Mouse (Mus musculus) A20 (cell line): ENCODE data around the gene Tmem253.
A peak's percentile ranks its signal among the peaks of the same experiment; 100 is the strongest.

Source experiments
- DNase-seq: peaks from one replicate; pipeline ENCODE4 v3.0.0-alpha.2; 2011; ENCODE audit warnings: low read depth, low spot score

Tmem253 gene

DNA sequence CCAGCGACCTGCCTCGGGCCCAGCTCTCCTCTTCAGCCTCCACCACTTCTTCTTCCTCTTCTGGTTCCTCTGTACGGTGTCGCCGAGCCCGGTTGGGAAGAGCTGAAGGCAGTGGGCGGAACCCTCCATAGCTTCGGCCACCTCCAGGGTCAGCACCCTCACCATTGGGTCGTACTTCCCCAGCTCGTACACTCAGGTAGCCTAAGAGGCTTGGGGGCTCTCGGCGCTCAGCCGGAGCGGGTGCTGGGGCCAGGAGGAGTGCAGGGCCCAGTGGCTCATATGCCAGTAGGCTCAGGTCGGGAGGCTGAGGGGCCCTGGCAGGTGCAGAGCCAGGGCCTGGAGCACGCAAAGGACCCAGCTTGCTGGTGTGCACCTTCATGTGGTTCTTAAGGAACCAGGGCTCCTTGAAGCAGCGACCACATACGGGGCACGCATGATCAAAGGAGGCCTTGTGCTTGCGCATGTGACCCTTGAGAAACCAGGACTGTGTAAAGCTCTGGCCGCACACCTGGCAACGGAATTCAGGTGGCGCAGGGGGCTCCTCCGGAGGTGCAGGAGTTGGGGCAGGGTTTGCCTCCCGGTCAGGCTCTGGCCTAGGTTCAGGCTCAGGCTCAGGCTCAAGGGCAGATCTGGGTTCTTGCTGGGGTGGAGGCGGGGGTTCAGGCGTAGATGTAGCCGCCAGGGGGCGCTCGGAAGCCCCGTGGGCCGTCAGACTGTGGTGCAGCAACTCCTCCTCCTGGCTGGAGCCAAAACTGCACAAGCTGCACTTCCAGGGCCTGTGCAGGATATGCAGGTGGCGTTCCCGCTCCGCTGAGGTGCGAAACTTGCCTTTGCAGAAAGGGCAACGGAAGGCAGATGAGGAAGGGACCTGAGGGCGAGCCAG is 6.9 kb upstream of the Tmem253 start:
- peak; percentile 86 for DNase-seq

DNA sequence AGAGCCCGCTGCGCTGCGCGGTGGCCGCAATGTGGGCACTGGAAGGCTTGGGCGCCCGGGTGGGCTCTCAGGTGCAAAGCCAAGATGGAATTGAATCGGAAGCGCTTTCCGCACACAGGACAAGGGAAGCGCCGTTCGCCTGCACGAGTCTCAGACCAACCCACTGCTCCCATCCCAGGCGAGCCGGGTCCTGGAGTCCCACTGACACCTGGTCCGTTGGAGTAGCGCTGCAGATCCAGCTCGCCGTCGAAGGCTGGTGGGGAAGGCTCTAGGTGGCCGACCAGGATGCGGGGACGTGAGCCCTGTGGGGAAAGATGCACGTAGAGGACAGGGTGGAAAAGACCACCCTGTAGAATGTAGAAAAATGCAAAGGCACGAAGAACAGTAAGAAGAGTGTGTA is 6.1 kb upstream of the Tmem253 start:
- no peak for DNase-seq

DNA sequence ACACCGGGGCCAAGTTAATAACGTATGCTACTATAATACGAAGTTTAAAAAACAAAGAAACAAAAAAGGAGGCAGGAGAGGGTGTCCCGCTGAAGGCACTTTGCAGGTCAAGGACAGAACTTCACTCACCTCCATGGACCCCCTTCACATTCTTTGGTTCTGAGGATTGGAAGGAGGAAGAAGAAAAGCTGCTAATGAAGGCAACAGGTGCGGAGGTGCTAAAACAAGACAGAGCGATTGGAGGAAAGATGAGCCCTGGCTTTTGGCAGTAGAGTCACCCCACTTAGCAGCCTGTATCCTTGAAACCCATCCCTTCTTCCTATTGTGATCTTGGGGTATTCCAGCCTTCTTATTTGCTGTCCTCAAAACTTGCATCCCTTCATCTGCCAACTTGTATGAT is 5.6 kb upstream of the Tmem253 start:
- no peak for DNase-seq

DNA sequence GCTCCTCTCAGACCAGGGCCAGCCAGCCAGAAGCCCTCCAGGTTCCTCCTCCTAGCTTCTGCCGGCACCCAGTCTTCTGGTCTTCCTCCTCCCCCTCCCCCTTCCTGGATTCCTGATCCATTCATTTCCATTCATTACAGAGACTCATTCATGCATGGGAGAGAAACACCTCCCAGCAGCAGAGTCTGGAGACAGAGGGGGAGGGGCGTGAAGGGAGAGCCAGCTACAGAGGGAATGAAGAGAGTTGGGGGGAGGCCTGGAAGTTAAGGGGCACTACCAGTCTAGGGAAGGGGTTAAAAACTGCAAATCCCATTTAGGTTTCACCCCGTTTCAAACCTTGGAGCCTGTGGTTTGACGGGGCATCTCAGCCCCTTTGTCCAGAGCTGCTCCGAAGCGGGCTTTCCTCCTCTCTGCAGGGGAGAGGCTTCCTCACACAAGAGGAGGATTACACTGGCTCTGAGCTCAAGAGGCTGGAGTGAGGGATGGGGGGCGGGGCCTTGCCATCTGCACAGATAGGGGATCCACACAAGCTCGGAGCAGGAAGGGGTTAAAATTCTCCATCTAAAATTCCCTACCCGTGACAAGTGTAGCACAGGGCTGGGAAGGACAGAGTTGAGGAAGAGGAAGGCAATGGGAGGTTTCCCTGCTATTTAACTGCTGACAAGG is 4.9 kb upstream of the Tmem253 start:
- no peak for DNase-seq

DNA sequence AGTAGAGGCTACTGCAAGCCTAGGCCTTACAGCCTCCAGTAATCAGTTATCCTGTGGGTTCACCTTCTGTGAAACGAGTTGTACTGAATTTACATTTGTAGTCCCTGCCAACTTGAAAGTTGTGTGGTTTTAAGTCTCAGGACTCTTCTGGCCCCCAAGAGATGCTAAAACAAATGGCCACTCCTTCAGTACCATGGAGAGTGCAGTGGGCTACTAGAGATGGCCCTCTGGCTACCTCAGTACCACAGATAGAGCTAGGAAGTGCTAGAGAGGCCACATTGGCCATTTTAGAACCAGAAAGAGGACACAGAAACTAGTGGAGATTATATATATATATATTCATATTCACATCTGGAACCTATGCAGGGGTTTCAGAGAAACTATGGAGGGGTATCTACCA is 3.8 kb upstream of the Tmem253 start:
- DNase-seq: no peak

DNA sequence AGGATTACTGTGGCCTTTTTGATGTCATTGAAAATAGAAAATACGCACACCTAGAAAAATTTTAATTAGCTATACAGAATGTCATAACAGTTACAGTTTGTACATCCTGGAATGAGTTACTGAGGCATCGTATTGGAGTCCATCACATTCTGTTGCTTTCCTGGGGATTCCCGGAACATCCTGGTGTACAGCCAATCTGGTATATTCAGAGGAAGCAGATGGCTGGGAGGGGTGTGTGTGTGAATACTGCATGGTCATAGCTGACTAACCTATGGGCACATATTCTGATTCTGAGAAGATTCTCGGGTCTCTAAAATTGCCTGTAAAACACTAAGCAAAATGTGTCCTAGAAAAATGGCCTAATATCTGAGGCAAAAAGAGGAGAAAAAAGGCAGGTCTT is 3.4 kb upstream of the Tmem253 start:
- DNase-seq: no peak

DNA sequence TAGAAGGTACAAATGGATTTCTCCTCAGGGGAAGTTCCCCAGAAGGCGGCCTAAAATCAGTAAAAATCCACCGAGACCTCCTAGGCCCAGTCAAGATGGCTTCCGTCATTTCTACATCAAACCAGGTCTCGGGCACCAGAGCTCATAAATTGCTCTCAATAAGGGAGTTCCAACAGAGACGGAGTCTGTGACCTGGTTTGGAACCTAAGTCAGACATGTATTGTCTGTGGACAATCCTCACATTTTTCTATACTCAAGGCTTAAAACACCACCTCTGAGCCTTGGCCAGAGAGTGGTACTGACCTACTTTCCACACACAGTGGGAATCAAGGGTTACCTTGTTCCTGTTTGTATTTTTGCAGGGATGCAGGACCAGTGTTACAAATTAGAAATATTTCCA is 2.9 kb upstream of the Tmem253 start:
- no peak for DNase-seq

DNA sequence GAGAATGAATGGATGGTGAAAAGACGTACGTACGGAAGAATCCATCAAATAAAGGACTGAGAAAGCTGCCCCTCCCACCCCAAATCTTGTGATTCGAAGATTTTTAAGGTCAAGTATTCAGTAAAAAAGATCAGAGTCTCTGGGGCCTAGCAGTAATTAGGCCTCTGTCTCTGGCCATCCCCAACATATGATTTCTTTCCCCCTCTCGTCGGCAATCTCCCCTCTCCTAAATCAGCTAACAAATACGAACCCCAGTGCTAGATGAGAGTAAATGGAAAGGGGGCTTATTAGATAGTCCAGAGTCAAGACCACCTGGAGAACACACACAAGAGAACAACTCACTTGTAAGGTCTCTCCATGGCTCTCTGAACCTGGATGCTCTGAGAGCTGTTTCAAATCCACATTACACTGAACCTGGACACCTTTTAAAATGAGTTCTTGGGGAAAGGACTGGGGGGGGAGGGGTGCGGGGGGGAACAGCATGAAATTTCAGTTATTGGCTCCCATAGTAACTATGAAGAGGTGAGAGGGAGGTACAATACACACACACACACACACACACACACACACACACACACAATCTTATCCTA is 2.3 kb upstream of the Tmem253 start:
- DNase-seq: no peak

DNA sequence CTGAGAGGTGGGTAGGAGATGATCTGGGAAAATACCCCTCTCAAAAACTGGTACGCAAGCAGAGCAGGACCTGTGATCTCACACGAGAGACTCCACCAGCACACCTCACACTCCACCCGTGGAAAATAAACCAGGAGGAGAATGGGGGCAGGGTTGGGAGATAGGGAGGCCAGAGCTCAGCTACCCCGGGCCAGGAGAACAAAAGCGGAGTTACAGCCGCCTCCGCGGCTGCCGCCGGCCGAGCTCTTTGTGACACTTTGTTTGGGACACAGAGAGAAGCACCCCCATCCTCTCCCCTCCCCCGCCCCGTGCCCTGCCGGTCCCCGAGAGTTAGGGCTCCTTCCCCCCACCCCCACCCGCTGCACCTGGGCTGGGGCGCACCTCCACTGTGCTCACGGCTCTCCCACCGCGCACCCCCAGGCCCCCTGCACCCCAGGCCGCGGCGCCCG is 1.7 kb upstream of the Tmem253 start:
- DNase-seq: peak; percentile 67

DNA sequence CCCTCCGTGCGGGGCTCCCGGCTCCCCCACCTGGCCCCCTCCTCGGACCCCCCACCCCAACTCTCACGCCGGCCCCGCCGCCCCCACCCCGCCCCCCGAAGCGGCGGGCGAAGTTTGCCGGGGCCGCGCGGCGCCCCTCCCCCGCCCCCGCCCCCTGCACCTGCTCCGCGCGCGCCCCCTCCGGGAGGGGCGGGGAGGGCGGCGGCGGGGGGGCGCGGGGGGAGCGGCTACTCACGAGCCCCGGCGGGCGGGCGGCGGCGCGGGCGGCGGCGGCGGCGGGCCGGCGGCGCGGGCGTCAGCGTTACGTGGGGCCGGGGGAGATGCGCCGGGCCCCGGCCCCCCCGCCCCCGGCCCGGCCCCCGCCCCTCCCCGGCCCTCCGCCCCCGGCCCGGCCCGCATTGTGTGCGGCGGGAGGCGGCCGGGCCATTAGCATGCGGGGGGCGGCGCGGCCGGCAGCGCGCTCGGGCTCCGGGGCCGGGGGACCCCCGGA is 1.1 kb upstream of the Tmem253 start:
- DNase-seq: no peak

DNA sequence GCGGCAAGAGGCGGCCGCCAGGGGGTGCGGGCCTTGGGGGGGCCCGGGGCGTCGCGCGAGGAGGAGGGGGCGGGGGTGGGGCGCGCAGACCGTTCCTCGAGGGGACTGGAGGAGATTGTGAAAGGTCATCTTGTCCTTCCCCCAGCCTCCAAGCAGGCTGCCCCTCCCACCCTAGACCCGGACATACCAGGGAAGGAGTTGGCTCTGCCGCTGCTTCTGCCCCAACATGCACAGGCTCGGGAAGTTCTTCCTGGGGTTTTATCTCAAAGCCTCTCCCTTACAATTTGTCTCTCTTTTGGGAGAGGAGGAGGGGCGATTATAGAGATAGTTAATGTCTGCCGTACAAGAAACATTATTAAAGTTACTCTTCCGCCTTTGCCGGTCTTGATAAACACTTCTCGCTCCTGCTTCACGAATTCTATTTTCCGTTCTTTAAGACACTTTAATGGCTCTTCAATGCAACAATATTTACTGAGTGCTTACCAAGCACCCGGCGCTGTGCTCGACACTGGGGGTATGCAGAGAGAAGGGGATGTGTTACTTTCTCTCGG is 622 bp upstream of the Tmem253 start:
- DNase-seq: peak; percentile 73

DNA sequence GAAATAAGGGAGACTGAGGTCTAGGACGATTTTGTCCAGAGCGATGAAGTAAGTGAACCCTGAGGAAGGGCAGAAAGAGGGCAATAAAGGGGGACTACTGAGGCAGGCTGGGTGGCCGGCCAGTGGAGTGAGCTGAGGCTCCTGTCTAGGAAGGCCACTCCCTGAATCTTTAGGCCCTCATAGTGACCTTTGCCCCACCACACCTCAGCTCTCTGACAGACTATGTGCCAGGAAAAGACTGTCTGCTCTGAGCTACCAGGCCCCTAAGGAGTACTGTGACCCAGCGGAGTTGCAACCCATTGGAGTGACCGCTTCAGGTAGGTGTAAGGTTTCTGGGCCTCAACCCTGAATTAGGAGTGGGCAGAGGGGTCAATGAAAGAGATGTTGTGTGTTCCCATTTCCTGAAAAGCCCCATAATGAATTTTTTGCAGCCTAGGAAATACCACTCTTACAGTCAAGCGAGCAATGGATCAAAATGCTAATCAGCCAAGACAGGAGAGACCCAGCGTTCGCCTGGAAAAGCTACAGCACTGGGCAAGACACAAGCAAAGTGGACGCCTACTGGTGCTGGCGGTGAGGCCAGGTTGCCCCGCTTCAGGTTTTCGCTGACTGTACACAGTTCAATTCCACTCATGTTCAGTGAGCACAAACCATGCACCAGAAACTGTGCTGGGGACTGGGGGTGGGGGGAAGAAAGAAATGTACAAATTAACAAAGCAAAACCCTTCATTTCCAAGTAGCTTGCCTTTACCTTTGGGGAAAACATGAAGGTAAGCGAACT is 1.4 kb downstream of the Tmem253 start:
- DNase-seq: no peak

DNA sequence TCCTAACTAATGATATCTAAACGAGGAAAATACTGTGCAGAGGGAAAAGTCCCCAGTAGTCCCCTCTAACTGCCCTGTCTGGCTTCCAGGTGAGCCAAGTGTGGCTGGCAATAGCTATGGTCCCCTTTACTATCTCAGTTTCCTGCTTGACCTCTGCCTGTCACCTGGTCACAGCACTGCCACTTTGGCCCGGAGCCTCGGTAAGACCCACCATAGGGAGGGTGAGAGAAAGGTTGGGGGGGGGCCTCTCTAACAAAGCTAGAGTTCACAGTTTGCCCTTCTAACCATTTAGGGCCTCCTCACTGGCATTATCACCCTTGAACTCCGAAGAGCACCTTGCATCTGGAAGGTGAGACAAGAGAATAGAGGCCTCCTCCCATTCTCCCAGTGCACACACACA is 2.2 kb downstream of the Tmem253 start:
- no peak for DNase-seq

DNA sequence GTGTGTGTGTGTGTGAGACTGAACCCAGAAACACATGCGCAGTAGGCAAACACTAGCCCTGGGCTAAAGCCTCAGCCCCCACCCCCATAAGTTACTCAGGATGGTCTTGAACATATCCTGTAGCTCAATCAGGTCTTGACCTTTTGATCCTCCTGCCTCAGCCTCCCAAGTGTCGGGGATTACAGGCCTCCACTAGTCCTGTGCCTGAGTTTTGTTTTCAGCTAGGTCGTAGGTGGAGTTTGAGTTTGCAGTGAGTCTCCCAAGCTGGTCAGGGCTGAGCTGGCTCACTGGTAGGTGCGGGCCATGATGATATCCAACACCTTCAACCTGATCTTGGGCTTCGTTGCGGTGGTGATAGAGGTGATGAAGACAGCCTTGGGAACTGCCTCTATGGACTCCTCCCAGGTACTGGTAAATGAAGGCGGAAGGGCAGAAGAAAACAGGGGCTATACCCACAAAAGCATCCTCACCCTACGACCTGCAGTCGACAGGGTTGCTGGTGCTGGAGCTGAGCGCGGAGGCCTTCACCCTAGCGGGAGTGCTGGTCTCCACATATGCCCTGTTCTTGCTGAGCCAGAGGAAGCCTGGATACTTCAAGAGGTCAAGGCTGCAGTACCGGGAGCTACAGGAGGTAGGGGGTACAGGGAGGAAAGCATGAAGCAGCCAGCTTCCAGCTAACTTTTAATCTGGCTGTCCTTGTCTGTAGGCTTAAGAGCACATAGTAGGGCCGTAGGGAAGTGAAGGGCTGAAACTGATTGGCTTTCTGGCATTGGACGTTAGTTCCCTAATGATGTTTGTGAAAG is 3.0 kb downstream of the Tmem253 start:
- DNase-seq: no peak

DNA sequence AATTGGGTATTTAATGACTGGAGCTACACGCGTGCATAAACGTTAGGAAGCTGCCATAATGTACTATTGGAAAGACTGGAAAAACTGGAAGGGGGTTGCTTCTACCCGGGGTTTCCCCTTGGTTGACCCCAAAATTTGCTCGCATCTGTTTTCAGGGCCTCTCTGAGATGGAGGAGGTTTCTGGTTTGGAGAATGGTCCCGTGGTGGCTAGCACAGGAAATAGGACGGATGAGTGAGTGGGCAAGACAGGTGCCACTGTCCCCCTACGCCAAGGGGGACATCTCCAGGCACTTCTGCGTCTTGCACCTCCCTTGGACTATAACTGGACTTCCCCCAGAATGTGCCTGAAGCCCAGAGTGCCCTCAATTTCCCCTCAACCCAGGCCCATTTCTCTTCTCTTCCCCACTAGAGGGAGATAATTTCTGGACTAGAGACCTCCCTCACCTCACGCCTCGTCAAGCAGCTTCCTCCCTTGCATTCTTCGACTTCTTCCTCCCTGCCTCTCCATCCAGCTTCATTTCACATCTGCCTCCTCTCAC is 3.7 kb downstream of the Tmem253 start:
- DNase-seq: no peak

DNA sequence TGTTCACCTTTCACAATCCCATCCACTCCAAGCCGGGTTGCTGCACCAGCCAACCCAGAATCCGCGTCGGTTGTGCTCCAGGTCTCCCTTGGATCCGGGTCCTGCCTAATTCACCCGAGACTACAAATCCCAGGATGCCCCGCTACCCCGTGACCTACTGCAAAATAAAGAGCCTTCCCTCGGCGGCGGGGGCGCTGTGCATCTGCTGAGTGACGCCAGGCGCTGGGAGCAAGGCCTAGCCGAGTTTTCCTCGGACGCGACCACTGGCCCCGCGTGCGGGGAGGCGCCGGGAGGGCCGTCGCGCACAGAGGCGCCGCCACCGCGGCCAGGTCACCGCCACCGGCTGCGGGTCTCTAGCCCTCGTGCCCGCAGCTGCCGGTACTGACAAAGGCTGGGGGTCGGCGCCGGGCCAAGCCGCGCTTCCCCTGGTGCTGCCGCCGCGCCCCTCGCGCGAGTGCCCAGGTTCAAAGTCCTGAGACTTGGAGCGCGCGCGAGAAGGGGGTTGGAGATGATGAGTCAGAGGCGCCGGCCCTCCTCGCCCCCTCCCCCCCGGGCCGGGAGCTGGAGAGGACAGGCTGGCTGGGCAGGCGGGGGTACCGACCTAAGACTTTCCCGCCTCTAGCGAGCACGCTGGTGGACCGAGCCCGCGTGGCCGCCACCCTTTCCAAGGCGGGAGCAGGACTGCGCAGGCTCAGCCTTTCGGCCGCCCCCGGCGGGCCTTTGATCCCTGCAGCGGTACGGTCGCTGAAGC is 4.3 kb downstream of the Tmem253 start:
- DNase-seq: peak; percentile 99

DNA sequence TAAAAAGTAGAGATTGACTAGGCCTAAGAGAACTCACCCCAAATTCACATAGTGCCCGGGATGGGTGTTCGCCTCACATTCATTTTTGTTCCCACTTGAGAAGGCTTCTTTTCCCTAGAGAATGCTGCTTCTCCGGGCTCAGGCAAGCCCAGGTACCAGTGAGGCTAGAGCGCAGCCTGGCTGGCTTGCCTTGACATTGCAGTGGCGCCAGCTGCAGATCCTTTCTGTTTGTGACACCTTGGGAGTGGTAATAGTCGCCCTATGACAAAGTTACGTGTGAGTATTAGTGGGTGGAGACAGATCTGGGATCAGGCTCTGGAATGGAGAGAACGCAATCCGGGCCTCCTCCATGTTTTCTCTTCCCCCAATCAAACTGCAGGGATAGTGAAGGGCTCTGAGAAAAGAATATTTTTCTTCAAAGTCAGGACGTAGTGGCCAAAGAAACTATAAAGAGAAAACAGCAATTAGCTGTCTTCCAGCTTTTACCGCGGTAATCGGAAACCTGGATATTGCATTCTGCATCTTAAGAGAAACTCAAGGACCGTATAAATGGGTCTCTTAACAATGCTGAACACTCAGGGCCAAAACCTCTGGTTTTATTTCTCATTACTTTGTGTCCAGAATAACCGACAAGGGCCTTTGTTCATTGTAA is 5.2 kb downstream of the Tmem253 start, which contains the start of gene Zfp219:
Gene Zfp219, minus strand, starts transcription at position 248 of the 652 bp plus-strand sequence.
- peak; percentile 83 for DNase-seq

DNA sequence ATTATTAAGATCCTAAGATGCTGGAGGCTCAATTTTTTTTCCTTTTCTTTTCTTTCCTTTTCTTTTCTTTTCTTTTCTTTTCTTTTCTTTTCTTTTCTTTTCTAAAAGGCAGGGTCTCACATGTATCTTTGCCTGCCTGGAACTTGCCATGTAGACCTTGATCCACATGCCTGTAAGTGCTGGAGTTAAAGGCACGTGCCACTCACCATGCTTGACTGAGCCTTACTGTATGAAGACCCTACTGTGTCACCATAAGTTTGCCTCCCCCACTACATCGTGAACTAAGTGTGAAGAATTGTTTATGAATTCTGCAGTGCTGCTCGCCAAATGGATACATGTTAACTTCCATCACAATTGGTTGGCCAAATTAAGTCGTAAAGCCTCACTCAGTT is 5.7 kb downstream of the Tmem253 start:
- DNase-seq: no peak
